Mouse (Mus musculus) ES-E14 (cell line): Measurements from ENCODE around the gene Cmtm6. TPM values are rescaled to one million over a fixed set of nuclear protein-coding genes. Genes with fewer than 3 reads are reported as not detected.

Experiments
- DNase-seq: peaks from one replicate; pipeline ENCODE4 v3.0.0-alpha.2; 2013; ENCODE audit warnings: low read depth, low spot score
- H3K27ac ChIP-seq: 2 replicates; pipeline ENCODE4 v1.5.1; 2012; ENCODE audit warnings: low read depth, mild to moderate bottlenecking, low read length, moderate library complexity, mixed read lengths; ENCODE audit not compliant: poor library complexity, insufficient read depth, severe bottlenecking
- H3K36me3 ChIP-seq: 2 replicates; pipeline ENCODE4 v1.6.1; 2012; ENCODE audit warnings: mild to moderate bottlenecking, low read length, moderate library complexity, mixed read lengths; ENCODE audit not compliant: control insufficient read depth, poor library complexity, insufficient read depth, severe bottlenecking
- H3K4me1 ChIP-seq, 2 experiments: fragments of 150-350 bp in 1 of 2; sonication (generic) in 1 of 2; 2 replicates each; pipeline ENCODE4 v1.6.1; 2012; ENCODE audit warnings: low read length in 2 of 2, mild to moderate bottlenecking in 1 of 2, mixed read lengths in 1 of 2; ENCODE audit not compliant: control insufficient read depth in 2 of 2, insufficient read depth in 2 of 2, poor library complexity in 1 of 2
- H3K4me3 ChIP-seq, 2 experiments: fragments of 150-350 bp in 1 of 2; sonication (generic) in 1 of 2; 2 replicates each; pipeline ENCODE4 v1.5.1; 2012; ENCODE audit warnings: low read length in 2 of 2, low read depth in 1 of 2, mild to moderate bottlenecking in 1 of 2, mixed read lengths in 1 of 2; ENCODE audit not compliant: insufficient read depth in 1 of 2, poor library complexity in 1 of 2, severe bottlenecking in 1 of 2
- H3K9ac ChIP-seq: 2 replicates; pipeline ENCODE4 v1.6.1; 2012; ENCODE audit warnings: low read depth, mild to moderate bottlenecking, low read length, mixed read lengths; ENCODE audit not compliant: poor library complexity, insufficient read depth, severe bottlenecking
- H3K9me3 ChIP-seq: fragments of 150-350 bp; sonication (generic); 2 replicates; pipeline ENCODE4 v1.6.1; 2012; ENCODE audit warnings: low read depth, mild to moderate bottlenecking, low read length; ENCODE audit not compliant: control insufficient read depth, insufficient read depth
- CHD2 ChIP-seq: IDR thresholded peaks from 2 replicates; pipeline ENCODE4 v1.6.1; 2014; ENCODE audit warnings: mild to moderate bottlenecking, low read depth, low read length, inconsistent platforms
- HCFC1 ChIP-seq: IDR thresholded peaks from 2 replicates; pipeline ENCODE4 v1.6.1; 2012; ENCODE audit warnings: low read length, inconsistent platforms, borderline replicate concordance; ENCODE audit not compliant: insufficient read depth
- MAFK ChIP-seq: IDR thresholded peaks from 2 replicates; pipeline ENCODE4 v1.6.1; 2014; ENCODE audit warnings: mild to moderate bottlenecking, low read depth, low read length, inconsistent platforms; ENCODE audit not compliant: insufficient read depth
- ZC3H11A ChIP-seq: IDR thresholded peaks from 2 replicates; pipeline ENCODE4 v1.6.1; 2012; ENCODE audit warnings: low read depth, mild to moderate bottlenecking, inconsistent platforms, low read length, borderline replicate concordance
- ZNF384 ChIP-seq: IDR thresholded peaks from 2 replicates; pipeline ENCODE4 v1.6.1; 2012; ENCODE audit warnings: low read depth, low read length, inconsistent platforms
- in situ Hi-C, 2 experiments: fragments of 600-800 bp; cut with MboI; formaldehyde crosslinking; loops; one replicate each; pipeline ENCODE4 v1.15.1; 2025; ENCODE audit warnings: low sequenced_read_pairs in 2 of 2, inconsistent platforms in 1 of 2; ENCODE audit not compliant: unreplicated experiment in 2 of 2
- total RNA-seq: library from RNA; depleted of rRNA; stranded (reverse); fragments of 300-350 nt; gene quantifications from 2 replicates; pipeline ENCODE4 v1.2.3, GENCODE M21; 2012

Cmtm6 gene
- total RNA-seq, 1 experiment, result 74.4 TPM

DNA sequence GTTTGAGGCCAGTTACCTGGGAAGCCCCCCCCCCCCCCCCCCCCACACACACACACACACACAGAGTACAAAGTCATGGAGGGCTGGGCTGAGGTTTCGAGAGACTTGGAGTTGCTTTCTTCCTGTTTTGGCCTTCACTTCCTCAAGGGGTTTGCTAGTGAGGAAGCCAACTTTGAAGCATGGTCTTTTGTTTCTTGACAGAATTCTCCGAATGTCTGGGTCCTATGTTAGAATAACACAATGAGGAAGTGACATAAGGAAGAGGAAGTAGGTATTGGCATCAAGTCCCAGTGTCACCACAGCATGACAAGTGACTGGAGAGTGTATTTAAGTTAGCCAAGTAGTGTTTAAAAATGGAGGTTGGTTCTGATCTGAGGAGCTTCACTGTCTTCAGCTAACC, 11.8 kb downstream of the Cmtm6 start:
- in situ Hi-C loops, result no loop called here
- TF ChIP-seq ZNF384, result no peak
- no peak for TF ChIP-seq ZC3H11A
- Histone ChIP-seq H3K9ac (no peak overlapping the region), H3K4me3 (no peak overlapping the region), H3K36me3 (peaks cover 18% of the 10 kb centered on the region; the same call in 1 of the 2 replicates), H3K9me3 (no peaks in the 10 kb centered on the region), H3K27ac (no peak overlapping the region), H3K4me1 (peaks cover 0 to 3% of the 10 kb centered on the region in 2 experiments; a peak in 2 of 4 replicates)
- no peak for DNase-seq

DNA sequence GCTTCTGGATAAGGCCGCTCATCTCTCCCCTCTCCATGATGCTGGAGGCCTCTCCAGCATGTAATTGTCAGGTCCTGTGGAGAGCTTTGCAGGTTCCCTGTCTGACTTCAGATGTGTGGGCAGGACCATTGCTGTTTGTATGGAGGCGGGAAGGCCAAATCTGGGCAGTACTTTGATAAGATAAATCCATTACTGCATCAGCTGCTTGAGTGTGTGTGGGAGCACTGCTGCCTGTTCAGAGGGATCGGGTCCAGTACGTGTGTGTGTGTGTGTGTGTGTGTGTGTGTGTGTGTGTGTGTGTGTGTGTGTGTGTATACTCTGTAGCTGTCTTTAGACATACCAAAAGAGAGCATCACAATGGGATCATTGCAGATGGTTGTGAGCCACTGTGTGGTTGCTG, 14.2 kb downstream of the Cmtm6 start:
- Histone ChIP-seq H3K27ac (no peak overlapping the region), H3K9ac (no peak overlapping the region), H3K4me3 (no peak overlapping the region), H3K9me3 (no peaks in the 10 kb centered on the region), H3K4me1 (peaks cover 0 to 3% of the 10 kb centered on the region in 2 experiments; a peak in 2 of 4 replicates), H3K36me3 (peaks cover 18% of the 10 kb centered on the region; the same call in 1 of the 2 replicates)
- no peak for DNase-seq
- in situ Hi-C loops, result no loop called here
- TF ChIP-seq ZNF384 (no peak), ZC3H11A (no peak), MAFK (no peak), HCFC1 (no peak), CHD2 (no peak)

DNA sequence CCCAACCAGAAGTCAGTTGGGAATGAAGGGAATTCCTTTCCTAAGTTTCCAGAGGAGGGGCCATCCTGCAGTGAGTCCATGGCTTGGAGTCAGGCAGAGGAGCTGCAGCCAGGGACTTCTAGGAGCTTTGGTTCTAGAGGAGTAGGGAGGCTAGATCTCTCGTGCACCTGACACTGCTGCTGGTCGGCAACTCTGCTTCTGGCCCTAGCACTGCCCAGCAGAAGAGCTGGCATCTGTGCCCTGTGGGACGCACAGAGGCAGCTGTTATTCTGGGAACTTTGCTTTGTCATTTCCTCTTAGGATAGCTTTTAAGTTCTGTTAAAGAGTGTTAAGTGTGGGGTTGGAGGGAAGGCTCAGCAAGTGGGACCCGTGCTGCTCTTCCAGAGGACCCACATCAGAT, 14.7 kb downstream of the Cmtm6 start:
- H3K4me3 ChIP-seq, result no peak overlapping the region
- no peak for DNase-seq
- no peak overlapping the region for H3K27ac ChIP-seq
- TF ChIP-seq HCFC1 (no peak), ZNF384 (no peak), ZC3H11A (no peak)
- peaks cover 15% of the 10 kb centered on the region; the same call in 1 of the 2 replicates for H3K36me3 ChIP-seq
- in situ Hi-C loops, result no loop called here
- peaks cover 0 to 3% of the 10 kb centered on the region in 2 experiments; a peak in 2 of 4 replicates for H3K4me1 ChIP-seq
- no peaks in the 10 kb centered on the region for H3K9me3 ChIP-seq
- H3K9ac ChIP-seq, result no peak overlapping the region

DNA sequence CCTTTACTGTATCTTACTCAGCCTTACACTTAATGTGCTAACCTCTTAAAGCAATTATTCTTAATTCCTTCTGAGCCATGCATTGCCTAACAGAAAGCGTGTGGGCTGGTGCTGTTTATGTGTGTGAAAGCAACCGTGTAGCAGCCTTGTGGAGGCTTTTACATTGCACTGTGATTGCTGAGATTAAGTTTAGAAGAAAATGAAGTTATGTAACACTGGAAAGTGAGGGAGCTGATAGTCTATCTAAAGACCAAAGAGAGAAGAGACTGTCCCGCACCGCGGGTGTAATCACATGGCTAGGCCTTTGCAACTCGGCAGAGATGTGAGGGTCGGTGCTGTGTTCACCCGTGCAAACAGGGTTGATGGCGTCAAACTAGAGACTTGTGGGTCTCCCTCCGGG, 16.1 kb downstream of the Cmtm6 start:
- Histone ChIP-seq H3K9me3 (no peaks in the 10 kb centered on the region), H3K9ac (no peak overlapping the region), H3K4me3 (0 out of 4 replicates have a peak overlapping the region, but pooled peaks of 1 of the 2 experiments have one; percentile 11), H3K27ac (no peak overlapping the region), H3K4me1 (peaks cover 0 to 3% of the 10 kb centered on the region in 2 experiments; a peak in 2 of 4 replicates), H3K36me3 (peaks cover 13% of the 10 kb centered on the region; the same call in 1 of the 2 replicates)
- TF ChIP-seq CHD2, result no peak
- no peak for TF ChIP-seq HCFC1
- no peak for TF ChIP-seq MAFK
- TF ChIP-seq ZNF384, result no peak
- TF ChIP-seq ZC3H11A, result no peak
- DNase-seq, result no peak
- in situ Hi-C loops, result no loop called here

DNA sequence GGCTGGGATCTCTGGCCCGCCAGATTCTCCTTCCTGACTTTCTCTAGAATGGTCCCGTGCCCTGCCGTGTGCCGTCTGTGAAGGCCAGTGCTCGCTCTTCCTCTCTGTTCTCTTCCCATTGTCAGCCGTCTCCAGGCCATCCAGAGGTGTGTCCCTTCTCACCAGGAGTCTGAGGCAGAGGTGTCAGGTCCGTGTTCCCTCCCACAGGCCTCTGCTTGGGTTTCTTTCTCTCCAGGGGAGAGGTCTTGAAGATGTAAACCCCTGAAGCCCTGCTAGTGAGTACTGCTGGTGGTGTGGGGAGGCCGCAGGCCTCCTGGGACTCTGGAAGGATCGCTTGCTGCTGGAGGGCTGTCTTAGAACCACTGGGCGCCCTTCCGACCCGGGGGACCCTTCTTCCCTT, 16.6 kb downstream of the Cmtm6 start:
- Histone ChIP-seq H3K9ac (no peak overlapping the region), H3K9me3 (no peaks in the 10 kb centered on the region), H3K4me1 (peaks cover 0 to 3% of the 10 kb centered on the region in 2 experiments; a peak in 2 of 4 replicates), H3K36me3 (peaks cover 11% of the 10 kb centered on the region; the same call in 1 of the 2 replicates), H3K4me3 (0 out of 4 replicates have a peak overlapping the region, but pooled peaks of 1 of the 2 experiments have one; percentile 11), H3K27ac (no peak overlapping the region)
- TF ChIP-seq CHD2 (no peak), ZC3H11A (no peak), ZNF384 (no peak), MAFK (no peak), HCFC1 (no peak)
- DNase-seq, result no peak
- in situ Hi-C loops, result no loop called here
